Mouse (Mus musculus): Measurements from ENCODE around the gene Nadsyn1. TPM values are rescaled to one million over a fixed set of nuclear protein-coding genes. Genes with fewer than 3 reads are reported as not detected.

Nadsyn1 gene
- polyA plus RNA-seq, 1 experiment from 2014 or later: 12.3 TPM

GRCm38 (mm10) chr7:143834972-143835371 is 12.3 kb upstream of the Nadsyn1 start:
- Histone ChIP-seq H3K27me3 (replicated peaks; ENCODE audit: control insufficient read depth, insufficient read depth, low read length) (no peaks in the 10 kb centered on the region), H3K9me3 (ENCODE audit: control insufficient read depth, low read length) (no peaks in the 10 kb centered on the region), H3K4me3 (ENCODE audit: low read depth, low read length) (no peak overlapping the region), H3K9ac (ENCODE audit: low read length) (no peak overlapping the region), H3K4me1 (replicated peaks; ENCODE audit: control insufficient read depth, insufficient read depth, low read length) (peaks cover 16% of the 10 kb centered on the region), H3K4me2 (ENCODE audit: low read length) (no peak overlapping the region), H3K27ac (ENCODE audit: low read depth) (no peak overlapping the region), H3K36me3 (ENCODE audit: control insufficient read depth, insufficient read depth, low read length) (peaks cover 34% of the 10 kb centered on the region)
- WGBS: 64% methylated on average over 3 of the region's 3 CpGs
- DNase-seq (ENCODE audit: low spot score) (no peak), ATAC-seq (replicated peaks; ENCODE audit: low FRiP score, low TSS enrichment, low read depth) (peak; percentile 40; the same call in 1 of the 2 replicates)

- no peak for ATAC-seq (replicated peaks; ENCODE audit: low FRiP score, low TSS enrichment, low read depth)
Observed at GRCm38 (mm10) chr7:143834316-143834715, 11.7 kb upstream of the Nadsyn1 start.

DNA sequence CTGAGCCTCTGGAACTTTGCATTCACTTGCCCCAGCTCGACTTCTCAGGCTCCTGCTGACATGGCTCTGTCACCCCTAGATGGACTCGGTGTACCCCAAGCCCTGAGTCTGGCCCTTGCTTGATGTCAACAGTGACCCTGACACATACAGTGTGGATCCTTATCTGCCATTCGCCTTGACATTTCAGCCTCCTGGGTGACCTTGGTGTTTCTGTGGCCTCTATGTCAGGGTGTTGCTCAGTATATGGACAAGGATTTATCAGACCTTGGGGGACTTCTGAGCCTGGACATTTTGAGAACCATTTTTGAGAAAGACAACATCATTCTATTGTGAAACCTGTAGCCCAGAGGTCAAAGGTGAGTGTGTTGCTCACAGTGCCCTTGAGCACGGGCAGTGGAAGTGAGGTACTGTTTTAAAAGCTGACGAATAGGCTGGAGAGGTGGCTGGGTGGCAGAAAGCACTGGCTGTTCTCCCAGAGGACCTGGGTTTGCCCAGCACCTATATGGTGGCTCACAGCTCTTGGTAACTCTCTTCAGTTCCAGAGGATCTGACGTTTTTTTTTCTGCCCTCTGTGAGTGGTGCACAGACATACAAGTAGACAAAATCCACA is 11.0 kb upstream of the Nadsyn1 start:
- H3K4me2 ChIP-seq (ENCODE audit: low read length): no peak overlapping the region
- H3K9ac ChIP-seq (ENCODE audit: low read length): no peak overlapping the region
- 80% methylated on average over 6 of the region's 6 CpGs for WGBS
- no peak overlapping the region for H3K4me3 ChIP-seq (ENCODE audit: low read depth, low read length)
- no peak overlapping the region for H3K27ac ChIP-seq (ENCODE audit: low read depth)
- no peaks in the 10 kb centered on the region for H3K27me3 ChIP-seq (replicated peaks; ENCODE audit: control insufficient read depth, insufficient read depth, low read length)
- peaks cover 16% of the 10 kb centered on the region for H3K4me1 ChIP-seq (replicated peaks; ENCODE audit: control insufficient read depth, insufficient read depth, low read length)
- ATAC-seq (replicated peaks; ENCODE audit: low FRiP score, low TSS enrichment, low read depth) (no peak), DNase-seq (ENCODE audit: low spot score) (no peak)
- H3K36me3 ChIP-seq (ENCODE audit: control insufficient read depth, insufficient read depth, low read length): peaks cover 22% of the 10 kb centered on the region
- no peaks in the 10 kb centered on the region for H3K9me3 ChIP-seq (ENCODE audit: control insufficient read depth, low read length)

More at GRCm38 (mm10) chr7:143834316-143834715, 11.7 kb upstream of the Nadsyn1 start:
- H3K4me2 ChIP-seq (ENCODE audit: low read length): no peak overlapping the region
- no peak overlapping the region for H3K27ac ChIP-seq (ENCODE audit: low read depth)
- 85% methylated on average over 2 of the region's 2 CpGs for WGBS
- DNase-seq (ENCODE audit: low spot score): no peak
- no peak overlapping the region for H3K9ac ChIP-seq (ENCODE audit: low read length)
- H3K36me3 ChIP-seq (ENCODE audit: control insufficient read depth, insufficient read depth, low read length): peaks cover 28% of the 10 kb centered on the region
- H3K27me3 ChIP-seq (replicated peaks; ENCODE audit: control insufficient read depth, insufficient read depth, low read length): no peaks in the 10 kb centered on the region
- H3K9me3 ChIP-seq (ENCODE audit: control insufficient read depth, low read length): no peaks in the 10 kb centered on the region
- peaks cover 16% of the 10 kb centered on the region for H3K4me1 ChIP-seq (replicated peaks; ENCODE audit: control insufficient read depth, insufficient read depth, low read length)
- no peak overlapping the region for H3K4me3 ChIP-seq (ENCODE audit: low read depth, low read length)

GRCm38 (mm10) chr7:143832611-143833010 is 10.0 kb upstream of the Nadsyn1 start:
- no peak for ATAC-seq (replicated peaks; ENCODE audit: low FRiP score, low TSS enrichment, low read depth)
- peaks cover 11% of the 10 kb centered on the region for H3K36me3 ChIP-seq (ENCODE audit: control insufficient read depth, insufficient read depth, low read length)
- H3K4me2 ChIP-seq (ENCODE audit: low read length): no peak overlapping the region
- DNase-seq (ENCODE audit: low spot score): no peak
- H3K4me1 ChIP-seq (replicated peaks; ENCODE audit: control insufficient read depth, insufficient read depth, low read length): peaks cover 16% of the 10 kb centered on the region
- H3K9ac ChIP-seq (ENCODE audit: low read length): no peak overlapping the region
- no peaks in the 10 kb centered on the region for H3K9me3 ChIP-seq (ENCODE audit: control insufficient read depth, low read length)
- H3K27me3 ChIP-seq (replicated peaks; ENCODE audit: control insufficient read depth, insufficient read depth, low read length): no peaks in the 10 kb centered on the region
- no peak overlapping the region for H3K27ac ChIP-seq (ENCODE audit: low read depth)
- 94% methylated on average over 2 of the region's 2 CpGs for WGBS
- H3K4me3 ChIP-seq (ENCODE audit: low read depth, low read length): no peak overlapping the region

GRCm38 (mm10) chr7:143832196-143832595 is 9.5 kb upstream of the Nadsyn1 start:
- H3K9ac ChIP-seq (ENCODE audit: low read length): no peak overlapping the region
- H3K4me3 ChIP-seq (ENCODE audit: low read depth, low read length): no peak overlapping the region
- no peak for ATAC-seq (replicated peaks; ENCODE audit: low FRiP score, low TSS enrichment, low read depth)
- no peak overlapping the region for H3K27ac ChIP-seq (ENCODE audit: low read depth)
- H3K4me2 ChIP-seq (ENCODE audit: low read length): no peak overlapping the region
- 73% methylated on average over 8 of the region's 8 CpGs for WGBS
- H3K4me1 ChIP-seq (replicated peaks; ENCODE audit: control insufficient read depth, insufficient read depth, low read length): peaks cover 16% of the 10 kb centered on the region
- no peak for DNase-seq (ENCODE audit: low spot score)
- H3K36me3 ChIP-seq (ENCODE audit: control insufficient read depth, insufficient read depth, low read length): peaks cover 8% of the 10 kb centered on the region
- H3K27me3 ChIP-seq (replicated peaks; ENCODE audit: control insufficient read depth, insufficient read depth, low read length): no peaks in the 10 kb centered on the region
- no peaks in the 10 kb centered on the region for H3K9me3 ChIP-seq (ENCODE audit: control insufficient read depth, low read length)

- no peaks in the 10 kb centered on the region for H3K9me3 ChIP-seq (ENCODE audit: control insufficient read depth, low read length)
- ATAC-seq (replicated peaks; ENCODE audit: low FRiP score, low TSS enrichment, low read depth) (peak; percentile 10), DNase-seq (ENCODE audit: low spot score) (no peak)
- peak overlapping the region; percentile 95 for H3K4me2 ChIP-seq (ENCODE audit: low read length)
- H3K4me3 ChIP-seq (ENCODE audit: low read depth, low read length): peak overlapping the region; percentile 66
- no peaks in the 10 kb centered on the region for H3K36me3 ChIP-seq (ENCODE audit: control insufficient read depth, insufficient read depth, low read length)
- peaks cover 14% of the 10 kb centered on the region for H3K4me1 ChIP-seq (replicated peaks; ENCODE audit: control insufficient read depth, insufficient read depth, low read length)
- 9% methylated on average over 6 of the region's 6 CpGs for WGBS
- no peaks in the 10 kb centered on the region for H3K27me3 ChIP-seq (replicated peaks; ENCODE audit: control insufficient read depth, insufficient read depth, low read length)
- H3K27ac ChIP-seq (ENCODE audit: low read depth): 0 out of 2 replicates have a peak overlapping the region, but pooled peaks have one; percentile 40
- H3K9ac ChIP-seq (ENCODE audit: low read length): peak overlapping the region; percentile 62
Observed at GRCm38 (mm10) chr7:143830399-143830798, 7.8 kb upstream of the Nadsyn1 start.

DNA sequence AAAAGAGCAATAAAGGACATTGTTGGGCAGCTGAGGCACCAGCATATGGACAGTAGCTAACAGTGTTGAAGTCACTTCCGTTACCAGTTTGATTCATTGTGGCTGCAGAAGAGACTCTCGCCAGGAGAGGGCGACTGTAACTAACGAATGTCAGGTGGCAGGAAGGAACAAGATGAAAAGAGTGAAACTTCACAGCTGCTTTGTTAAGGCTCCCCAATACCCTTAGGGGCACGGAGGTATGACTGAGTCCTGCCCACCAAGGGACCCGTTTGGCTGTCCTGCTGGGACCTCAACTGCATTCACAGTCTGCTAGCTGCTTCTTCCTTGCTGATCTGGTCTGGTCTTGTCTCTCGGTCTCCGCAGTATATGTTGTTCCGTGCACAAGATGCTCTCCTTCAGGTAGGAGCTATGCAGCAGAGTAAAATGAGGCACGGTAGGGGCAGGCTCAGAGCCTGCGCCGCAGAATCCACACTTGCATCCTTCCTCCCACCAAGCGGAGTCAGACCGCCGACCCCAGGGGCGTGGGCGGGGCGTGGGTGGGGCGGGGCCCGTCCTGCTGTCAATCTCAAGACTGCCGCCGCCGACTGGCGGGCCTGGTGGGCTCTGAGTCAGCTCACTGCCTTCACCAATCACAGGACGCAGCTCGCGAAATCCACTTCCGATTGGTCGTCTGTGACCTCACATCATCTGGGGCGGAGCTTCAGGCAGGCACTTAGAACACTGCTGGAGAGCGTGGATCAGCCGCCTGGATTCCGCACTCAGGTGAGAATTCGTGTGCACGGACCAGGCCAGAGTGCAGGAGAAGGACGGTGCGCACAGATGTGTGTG is 7.1 kb upstream of the Nadsyn1 start:
- H3K36me3 ChIP-seq (ENCODE audit: control insufficient read depth, insufficient read depth, low read length): no peaks in the 10 kb centered on the region
- peak; percentile 99 for ATAC-seq (replicated peaks; ENCODE audit: low FRiP score, low TSS enrichment, low read depth)
- peak overlapping the region; percentile 95 for H3K4me2 ChIP-seq (ENCODE audit: low read length)
- H3K27ac ChIP-seq (ENCODE audit: low read depth): peak overlapping the region; percentile 91
- peak; percentile 97 for DNase-seq (ENCODE audit: low spot score)
- H3K9ac ChIP-seq (ENCODE audit: low read length): peak overlapping the region; percentile 64
- 0% methylated on average over 37 of the region's 37 CpGs for WGBS
- H3K4me3 ChIP-seq (ENCODE audit: low read depth, low read length): peak overlapping the region; percentile 66
- peaks cover 10% of the 10 kb centered on the region for H3K4me1 ChIP-seq (replicated peaks; ENCODE audit: control insufficient read depth, insufficient read depth, low read length)
- H3K9me3 ChIP-seq (ENCODE audit: control insufficient read depth, low read length): no peaks in the 10 kb centered on the region
- no peaks in the 10 kb centered on the region for H3K27me3 ChIP-seq (replicated peaks; ENCODE audit: control insufficient read depth, insufficient read depth, low read length)

DNA sequence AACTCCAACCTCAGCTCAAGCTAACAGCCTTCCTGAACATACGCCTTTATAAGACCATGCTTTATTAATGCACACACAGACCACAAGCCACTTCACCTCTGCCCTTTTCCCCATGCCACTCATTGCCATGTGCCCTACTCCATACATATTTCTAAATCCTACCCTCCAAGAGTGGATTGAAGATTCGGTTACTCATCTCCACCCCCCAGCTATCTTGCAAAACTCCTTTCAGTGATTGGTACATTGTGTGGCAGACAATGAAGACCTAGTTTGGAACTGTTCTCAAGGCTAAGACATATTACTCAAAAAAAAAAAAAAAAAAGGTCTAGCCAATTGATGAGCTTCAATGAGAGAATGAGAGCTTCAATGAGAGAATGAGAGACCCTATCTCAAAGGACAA is 4.3 kb upstream of the Nadsyn1 start:
- no peak overlapping the region for H3K4me2 ChIP-seq (ENCODE audit: low read length)
- 94% methylated on average over 2 of the region's 2 CpGs for WGBS

More for the DNA sequence above, 4.3 kb upstream of the Nadsyn1 start:
- H3K36me3 ChIP-seq (ENCODE audit: control insufficient read depth, insufficient read depth, low read length): no peaks in the 10 kb centered on the region
- no peak overlapping the region for H3K27ac ChIP-seq (ENCODE audit: low read depth)
- H3K27me3 ChIP-seq (replicated peaks; ENCODE audit: control insufficient read depth, insufficient read depth, low read length): no peaks in the 10 kb centered on the region
- H3K9me3 ChIP-seq (ENCODE audit: control insufficient read depth, low read length): no peaks in the 10 kb centered on the region
- H3K4me3 ChIP-seq (ENCODE audit: low read depth, low read length): no peak overlapping the region
- no peak overlapping the region for H3K9ac ChIP-seq (ENCODE audit: low read length)
- no peak for DNase-seq (ENCODE audit: low spot score)
- ATAC-seq (replicated peaks; ENCODE audit: low FRiP score, low TSS enrichment, low read depth): no peak
- H3K4me1 ChIP-seq (replicated peaks; ENCODE audit: control insufficient read depth, insufficient read depth, low read length): peaks cover 17% of the 10 kb centered on the region
